Mouse (Mus musculus) heart, postnatal 0 days (tissue): ENCODE data around the gene Rsu1.

ENCODE experiments used
- CTCF ChIP-seq: IDR thresholded peaks from 2 replicates; pipeline ENCODE4 v1.5.1; 2016; ENCODE audit warnings: antibody characterized with exemption, control low read depth, low read depth
- EP300 ChIP-seq: IDR thresholded peaks from 2 replicates; pipeline ENCODE4 v1.6.1; 2016; ENCODE audit warnings: antibody characterized with exemption, low read depth

- TF ChIP-seq EP300 (no peak), CTCF (no peak)
Observed at GRCm38 (mm10) chr2:13087811-13088210, 183.4 kb downstream of the Rsu1 start.
